Mouse (Mus musculus): ENCODE measurements around the gene Rapsn.
"Not testable (repeated sequence)": the region's sequence is repeated elsewhere in the genome, so short reads cannot be mapped to it uniquely, and the experiment has no call there.

Rapsn gene

DNA sequence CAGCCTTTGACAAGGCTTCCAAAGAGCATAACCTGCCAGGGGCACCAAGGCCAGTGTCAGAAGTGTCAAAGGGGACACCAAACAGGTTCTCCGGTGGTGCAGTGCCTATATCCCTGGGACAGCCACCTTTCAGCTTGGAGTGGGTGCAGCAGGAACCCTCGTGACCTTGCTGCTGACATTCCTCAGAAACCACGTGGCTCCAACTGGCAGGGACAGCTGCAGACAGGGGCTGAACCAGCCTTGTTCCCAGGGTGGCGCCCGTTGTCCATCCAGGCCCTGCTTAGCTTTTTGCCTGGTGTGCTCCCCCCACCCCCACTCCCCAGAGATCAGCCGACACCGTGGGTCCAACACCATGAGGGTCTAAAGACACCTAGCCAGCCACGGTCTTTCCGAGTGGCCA, at the start of gene Rapsn:
Gene Rapsn, plus strand, starts transcription at position 236 of the 400 bp plus-strand sequence.
- TF ChIP-seq NANOG (IDR thresholded peaks at IDR 0.05; ENCODE audit: borderline replicate concordance, low read length): no peak
- no peak for TF ChIP-seq CTCF (conservative IDR thresholded peaks at IDR 0.05; ENCODE audit: low read length)
- TF ChIP-seq POU5F1 (IDR thresholded peaks at IDR 0.05; ENCODE audit: borderline replicate concordance, low read length): no peak

DNA sequence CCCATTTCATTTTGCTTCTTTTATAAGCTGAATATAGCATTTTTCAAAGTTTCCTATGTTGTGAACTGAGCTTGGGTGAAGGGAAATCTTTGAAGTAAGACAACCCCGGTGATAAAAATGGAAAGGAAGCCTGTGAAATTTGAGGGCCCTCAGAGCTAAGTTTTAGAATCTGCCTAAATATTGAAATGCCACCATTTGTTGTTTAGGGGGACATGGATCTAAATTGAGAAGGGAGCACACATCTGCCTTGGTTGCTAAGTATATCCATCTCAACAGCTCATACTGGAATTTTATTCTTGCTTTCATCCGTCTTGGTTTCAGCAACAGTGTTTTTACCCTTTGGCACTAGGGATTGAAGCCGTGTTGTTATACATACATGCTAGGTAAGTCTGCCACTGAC, 49.4 kb upstream of the Rapsn start:
- Histone ChIP-seq H3K4me3 (replicated peaks; ENCODE audit: low read length) (no peak overlapping the region), H3K27me3 (ENCODE audit: insufficient read depth, low read length) (no peaks in the 10 kb centered on the region), H3K4me1 (replicated peaks; ENCODE audit: low read depth, low read length) (peaks cover 37% of the 10 kb centered on the region), H3K36me3 (ENCODE audit: insufficient read depth, low read length) (peaks cover 22% of the 10 kb centered on the region), H3K9me3 (ENCODE audit: low read length) (no peaks in the 10 kb centered on the region)
- no peak for TF ChIP-seq POU5F1 (IDR thresholded peaks at IDR 0.05; ENCODE audit: borderline replicate concordance, low read length)
- TF ChIP-seq CTCF (conservative IDR thresholded peaks at IDR 0.05; ENCODE audit: low read length): no peak
- TF ChIP-seq NANOG (IDR thresholded peaks at IDR 0.05; ENCODE audit: borderline replicate concordance, low read length): no peak

More for the DNA sequence above, at the start of gene Rapsn:
- peaks cover 21% of the 10 kb centered on the region for H3K4me1 ChIP-seq (replicated peaks; ENCODE audit: low read depth, low read length)
- no peak within 1 kb of the TSS for H3K4me3 ChIP-seq (replicated peaks; ENCODE audit: low read length)
- no peaks in the 10 kb centered on the region for H3K9me3 ChIP-seq (ENCODE audit: low read length)
- no peaks in the 10 kb centered on the region for H3K36me3 ChIP-seq (ENCODE audit: insufficient read depth, low read length)
- H3K27me3 ChIP-seq (ENCODE audit: insufficient read depth, low read length): peaks cover 7% of the 10 kb centered on the region; the same call in 1 of the 2 replicates

DNA sequence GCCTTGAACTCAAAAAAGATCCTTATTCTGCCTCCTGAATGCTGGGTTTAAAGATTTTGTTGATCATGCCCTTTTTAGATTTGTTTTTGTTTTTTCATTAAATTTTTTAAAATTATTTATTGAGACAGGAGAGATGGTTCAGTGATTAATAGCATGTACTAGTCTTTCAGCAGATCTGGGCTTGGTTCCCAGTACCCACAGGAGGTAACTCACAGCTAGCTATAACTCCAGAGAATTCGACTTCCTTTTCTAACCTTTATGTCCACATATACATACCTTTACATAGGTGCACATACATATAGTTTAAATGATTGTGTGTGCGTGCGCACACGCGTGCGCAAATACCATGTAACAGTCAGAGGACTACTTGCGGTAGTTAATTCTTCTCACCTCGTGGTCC, 26.9 kb upstream of the Rapsn start:
- no peak for TF ChIP-seq POU5F1 (IDR thresholded peaks at IDR 0.05; ENCODE audit: borderline replicate concordance, low read length)
- no peak for TF ChIP-seq CTCF (conservative IDR thresholded peaks at IDR 0.05; ENCODE audit: low read length)
- TF ChIP-seq NANOG (IDR thresholded peaks at IDR 0.05; ENCODE audit: borderline replicate concordance, low read length): no peak
- H3K9me3 ChIP-seq (ENCODE audit: low read length): no peaks in the 10 kb centered on the region
- H3K27me3 ChIP-seq (ENCODE audit: insufficient read depth, low read length): no peaks in the 10 kb centered on the region
- H3K36me3 ChIP-seq (ENCODE audit: insufficient read depth, low read length): peaks cover 96% of the 10 kb centered on the region
- H3K4me1 ChIP-seq (replicated peaks; ENCODE audit: low read depth, low read length): peaks cover 10% of the 10 kb centered on the region; the same call in 1 of the 2 replicates
- H3K4me3 ChIP-seq (replicated peaks; ENCODE audit: low read length): no peak overlapping the region

- Histone ChIP-seq H3K9me3 (ENCODE audit: low read length) (no peaks in the 10 kb centered on the region), H3K4me3 (replicated peaks; ENCODE audit: low read length) (no peak overlapping the region), H3K4me1 (replicated peaks; ENCODE audit: low read depth, low read length) (peaks cover 48% of the 10 kb centered on the region), H3K27me3 (ENCODE audit: insufficient read depth, low read length) (no peaks in the 10 kb centered on the region), H3K36me3 (ENCODE audit: insufficient read depth, low read length) (peaks cover 96% of the 10 kb centered on the region)
- TF ChIP-seq CTCF (conservative IDR thresholded peaks at IDR 0.05; ENCODE audit: low read length) (no peak), NANOG (IDR thresholded peaks at IDR 0.05; ENCODE audit: borderline replicate concordance, low read length) (no peak), POU5F1 (IDR thresholded peaks at IDR 0.05; ENCODE audit: borderline replicate concordance, low read length) (no peak)
These were observed 21.5 kb upstream of the Rapsn start for GRCm38 (mm10) chr2:91013881-91014280.

GRCm38 (mm10) chr2:91015386-91015785, 20.0 kb upstream of the Rapsn start:
- Histone ChIP-seq H3K4me3 (replicated peaks; ENCODE audit: low read length) (no peak overlapping the region), H3K27me3 (ENCODE audit: insufficient read depth, low read length) (no peaks in the 10 kb centered on the region), H3K36me3 (ENCODE audit: insufficient read depth, low read length) (peaks cover 90% of the 10 kb centered on the region), H3K4me1 (replicated peaks; ENCODE audit: low read depth, low read length) (peaks cover 56% of the 10 kb centered on the region), H3K9me3 (ENCODE audit: low read length) (no peaks in the 10 kb centered on the region)
- TF ChIP-seq CTCF (conservative IDR thresholded peaks at IDR 0.05; ENCODE audit: low read length) (no peak), POU5F1 (IDR thresholded peaks at IDR 0.05; ENCODE audit: borderline replicate concordance, low read length) (no peak), NANOG (IDR thresholded peaks at IDR 0.05; ENCODE audit: borderline replicate concordance, low read length) (no peak)

DNA sequence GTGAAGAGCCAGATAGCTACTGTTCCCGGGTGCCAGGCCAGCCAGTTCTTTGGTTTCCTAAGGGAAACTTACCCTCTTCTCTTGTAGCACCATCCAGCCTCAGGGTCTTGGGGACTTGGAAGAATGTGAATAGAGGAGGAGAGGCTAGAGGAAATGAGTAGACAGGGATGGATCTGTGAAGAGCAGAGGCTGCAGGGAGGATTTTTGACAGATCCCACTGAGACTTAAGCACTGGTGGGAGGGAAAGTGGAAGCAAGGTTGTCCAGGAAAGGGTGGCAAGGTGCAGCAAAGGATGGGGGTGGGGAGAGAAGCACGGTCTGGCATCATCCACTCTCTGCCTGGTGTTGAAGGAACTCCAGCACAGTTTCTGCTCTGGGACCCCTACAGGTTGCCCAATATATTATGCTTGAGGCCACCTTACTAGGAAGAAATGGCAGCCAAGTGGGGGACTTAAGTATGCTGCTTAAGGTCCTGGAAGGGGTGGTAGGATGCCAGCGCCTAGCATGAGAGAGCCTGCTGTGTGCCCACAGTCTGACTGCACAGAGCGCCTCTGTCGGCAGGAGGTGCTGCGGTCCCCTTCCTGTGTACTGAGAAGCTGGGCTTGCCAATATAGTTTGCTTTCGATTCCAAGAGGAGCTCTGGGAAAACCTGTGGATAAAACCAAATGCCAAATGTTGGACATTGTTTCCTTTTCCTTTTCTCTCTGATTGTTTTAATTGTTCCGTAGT, 17.2 kb upstream of the Rapsn start:
- Histone ChIP-seq H3K9me3 (ENCODE audit: low read length) (no peaks in the 10 kb centered on the region), H3K4me1 (replicated peaks; ENCODE audit: low read depth, low read length) (peaks cover 57% of the 10 kb centered on the region), H3K4me3 (replicated peaks; ENCODE audit: low read length) (no peak overlapping the region), H3K36me3 (ENCODE audit: insufficient read depth, low read length) (peaks cover 67% of the 10 kb centered on the region), H3K27me3 (ENCODE audit: insufficient read depth, low read length) (no peaks in the 10 kb centered on the region)
- no peak for TF ChIP-seq POU5F1 (IDR thresholded peaks at IDR 0.05; ENCODE audit: borderline replicate concordance, low read length)
- peak; percentile 22; the same call in 1 of the 2 replicates for TF ChIP-seq CTCF (conservative IDR thresholded peaks at IDR 0.05; ENCODE audit: low read length)

- no peaks in the 10 kb centered on the region for H3K9me3 ChIP-seq (ENCODE audit: low read length)
- TF ChIP-seq CTCF (conservative IDR thresholded peaks at IDR 0.05; ENCODE audit: low read length) (no peak), NANOG (IDR thresholded peaks at IDR 0.05; ENCODE audit: borderline replicate concordance, low read length) (no peak), POU5F1 (IDR thresholded peaks at IDR 0.05; ENCODE audit: borderline replicate concordance, low read length) (no peak)
These were observed 15.5 kb upstream of the Rapsn start for GRCm38 (mm10) chr2:91019911-91020310.

DNA sequence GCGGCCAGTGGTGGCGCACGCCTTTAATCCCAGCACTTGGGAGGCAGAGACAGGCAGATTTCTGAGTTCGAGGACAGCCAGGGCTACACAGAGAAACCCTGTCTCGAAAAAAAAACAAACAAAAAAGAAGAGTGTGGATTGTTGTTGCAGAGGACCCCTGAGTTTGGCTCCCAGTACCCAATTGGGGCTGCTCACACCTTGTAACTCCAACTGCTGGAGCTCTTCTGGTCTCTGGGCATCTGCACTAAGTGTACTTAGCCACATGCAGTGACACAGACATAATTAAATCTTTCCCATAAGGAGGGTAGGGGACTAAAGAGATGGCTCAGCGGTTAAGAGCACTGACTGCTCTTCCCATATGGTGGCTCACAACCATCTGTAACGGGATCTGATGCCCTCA, 13.2 kb upstream of the Rapsn start:
- H3K4me3 ChIP-seq (replicated peaks; ENCODE audit: low read length); H3K27me3 ChIP-seq (ENCODE audit: insufficient read depth, low read length); H3K9me3 ChIP-seq (ENCODE audit: low read length): not testable (repeated sequence)
- peaks cover 26% of the 10 kb centered on the region for H3K36me3 ChIP-seq (ENCODE audit: insufficient read depth, low read length)
- H3K4me1 ChIP-seq (replicated peaks; ENCODE audit: low read depth, low read length): peaks cover 60% of the 10 kb centered on the region

More at GRCm38 (mm10) chr2:91019911-91020310, 15.5 kb upstream of the Rapsn start:
- H3K27me3 ChIP-seq (ENCODE audit: insufficient read depth, low read length): no peaks in the 10 kb centered on the region
- no peak overlapping the region for H3K4me3 ChIP-seq (replicated peaks; ENCODE audit: low read length)
- H3K36me3 ChIP-seq (ENCODE audit: insufficient read depth, low read length): peaks cover 50% of the 10 kb centered on the region
- peaks cover 74% of the 10 kb centered on the region for H3K4me1 ChIP-seq (replicated peaks; ENCODE audit: low read depth, low read length)

DNA sequence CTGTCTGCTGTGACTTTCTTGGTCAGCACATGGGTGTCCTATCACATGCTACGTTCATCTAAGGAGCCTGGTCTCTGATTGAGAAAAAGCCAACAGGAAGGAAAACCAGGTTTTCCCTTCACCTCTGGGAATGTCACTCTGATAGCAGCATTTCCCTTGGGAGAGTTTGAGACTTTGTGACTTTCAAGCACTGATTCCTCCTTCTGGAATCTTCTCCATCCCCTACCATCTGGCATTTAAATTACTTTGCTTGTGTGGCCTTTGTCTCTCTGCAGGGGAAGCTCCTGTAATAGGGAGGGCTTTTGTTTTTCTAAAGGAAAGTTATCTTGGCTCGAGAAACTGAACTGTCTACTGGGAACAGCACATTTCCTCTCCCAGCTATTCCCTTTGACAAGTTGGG, 12.3 kb upstream of the Rapsn start:
- TF ChIP-seq CTCF (conservative IDR thresholded peaks at IDR 0.05; ENCODE audit: low read length): no peak
- TF ChIP-seq POU5F1 (IDR thresholded peaks at IDR 0.05; ENCODE audit: borderline replicate concordance, low read length): no peak
- no peak for TF ChIP-seq NANOG (IDR thresholded peaks at IDR 0.05; ENCODE audit: borderline replicate concordance, low read length)
- Histone ChIP-seq H3K9me3 (ENCODE audit: low read length) (no peaks in the 10 kb centered on the region), H3K4me1 (replicated peaks; ENCODE audit: low read depth, low read length) (peaks cover 51% of the 10 kb centered on the region), H3K4me3 (replicated peaks; ENCODE audit: low read length) (no peak overlapping the region), H3K27me3 (ENCODE audit: insufficient read depth, low read length) (no peaks in the 10 kb centered on the region), H3K36me3 (ENCODE audit: insufficient read depth, low read length) (peaks cover 18% of the 10 kb centered on the region)
